Mouse (Mus musculus): ENCODE measurements at regions not wholly inside any gene's neighbourhood (a gene's known extent, or its start where the extent isn't known, plus 50 kb on each side); places are given as distances from the start of the nearest gene placed in this dataset.

DNA sequence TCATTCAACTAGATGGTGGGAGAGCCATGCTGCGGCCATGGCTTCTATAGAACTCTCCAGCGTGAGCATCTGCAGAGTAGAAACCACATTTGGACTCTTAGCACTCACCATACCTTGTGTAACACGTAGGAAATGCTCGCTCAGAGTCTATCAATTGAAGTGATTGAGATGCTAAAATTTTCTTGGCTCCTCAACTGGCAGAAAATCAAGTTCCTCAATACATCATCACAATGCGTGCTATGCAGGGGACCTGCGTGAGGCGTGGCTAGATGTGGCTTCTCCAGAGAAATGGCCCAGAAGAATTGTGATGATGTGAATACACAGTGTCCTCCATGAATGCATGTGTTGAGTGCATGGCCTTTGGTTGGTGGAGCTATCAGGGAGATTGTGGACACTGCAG is 174.9 kb upstream of the Sfrp2 start:
- TF ChIP-seq CTCF (IDR thresholded peaks at IDR 0.05) (no peak), EP300 (IDR thresholded peaks at IDR 0.05) (no peak)

Data from lung, postnatal 0 days (tissue).